Mouse (Mus musculus) cerebellum, adult 9-11 months (tissue): ENCODE measurements at regions not wholly inside any gene's neighbourhood (a gene's known extent, or its start where the extent isn't known, plus 50 kb on each side); places are given as distances from the start of the nearest gene placed in this dataset.
"Not testable (repeated sequence)": the region's sequence is repeated elsewhere in the genome, so short reads cannot be mapped to it uniquely, and the experiment has no call there.

Experiments
- DNase-seq: peaks from one replicate; pipeline ENCODE4 v3.0.0; 2022

DNA sequence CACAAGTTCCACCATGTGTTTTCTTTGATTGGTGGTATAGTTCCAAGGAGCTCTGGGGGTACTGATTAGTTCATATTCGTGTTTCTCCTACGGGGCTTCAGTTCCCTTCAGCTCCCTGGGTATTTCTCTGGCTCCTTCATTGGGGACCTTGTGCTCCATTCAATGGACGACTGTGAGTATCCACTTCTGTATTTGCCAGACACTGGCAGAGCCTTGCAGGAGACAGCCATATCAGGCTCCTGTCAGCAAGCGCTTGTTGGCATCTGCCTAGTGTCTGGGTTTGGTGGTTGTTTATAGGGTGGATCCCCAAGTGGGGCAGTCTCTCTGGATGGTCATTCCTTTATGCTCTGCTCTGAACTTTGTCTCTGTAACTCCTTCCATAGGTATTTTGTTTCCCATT lies 1905.5 kb upstream of the Sel1l start:
- not testable (repeated sequence) for DNase-seq

DNA sequence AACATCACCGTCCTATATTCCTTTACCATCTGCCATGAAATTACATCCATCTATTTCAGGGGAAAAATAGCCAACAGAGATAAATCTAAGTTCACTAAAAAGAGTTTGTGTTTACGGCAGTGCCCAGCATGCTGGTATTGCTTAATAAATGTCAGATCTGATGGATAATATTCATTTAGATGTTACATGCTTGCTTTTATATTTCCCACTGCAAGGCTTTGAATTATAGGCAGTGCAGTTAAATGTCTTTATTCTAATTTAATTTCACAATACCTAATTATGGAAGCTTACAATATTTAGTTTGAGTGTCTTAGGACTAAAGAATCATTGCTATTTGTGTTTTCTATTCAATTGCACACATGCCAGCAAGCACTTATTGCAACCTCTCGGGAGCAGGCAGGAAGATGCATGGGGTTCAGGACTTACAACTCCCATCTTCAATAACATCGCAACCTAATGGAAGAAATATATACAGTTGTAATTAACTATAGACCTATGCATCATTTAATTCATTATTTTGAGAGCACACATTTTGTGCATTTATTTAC lies 1899.4 kb upstream of the Sel1l start:
- no peak for DNase-seq

- no peak for DNase-seq
Observed at GRCm38 (mm10) chr12:93718704-93719497, 1869.9 kb upstream of the Sel1l start.

- DNase-seq, result peak; percentile 9
Observed at GRCm38 (mm10) chr12:93705956-93706355, 1857.0 kb upstream of the Sel1l start.

- no peak for DNase-seq
Observed at GRCm38 (mm10) chr12:93687196-93687595, 1838.2 kb upstream of the Sel1l start.

- no peak for DNase-seq
Observed at GRCm38 (mm10) chr12:93684385-93684784, 1835.4 kb upstream of the Sel1l start.

GRCm38 (mm10) chr12:93677478-93677877 lies 1828.5 kb upstream of the Sel1l start:
- no peak for DNase-seq

DNA sequence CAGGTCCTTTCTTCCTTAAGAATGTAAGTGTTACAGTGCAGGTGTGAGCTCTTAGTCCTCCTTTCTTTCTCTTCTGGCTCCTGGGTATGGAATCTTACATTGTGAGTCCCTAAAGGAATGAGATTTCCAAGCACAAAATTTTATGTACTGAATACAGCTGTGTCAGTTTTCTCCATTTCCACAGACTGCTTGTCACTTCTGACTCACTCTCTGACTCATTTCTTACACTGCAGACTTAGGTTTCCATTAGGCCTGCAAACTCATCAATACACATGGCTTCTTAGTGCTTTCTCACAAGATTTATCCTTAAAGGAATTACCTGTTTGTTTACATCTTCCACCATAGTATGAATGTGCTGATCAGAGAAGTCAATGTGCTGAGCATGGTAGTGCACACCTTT lies 1826.1 kb upstream of the Sel1l start:
- DNase-seq, result no peak

DNA sequence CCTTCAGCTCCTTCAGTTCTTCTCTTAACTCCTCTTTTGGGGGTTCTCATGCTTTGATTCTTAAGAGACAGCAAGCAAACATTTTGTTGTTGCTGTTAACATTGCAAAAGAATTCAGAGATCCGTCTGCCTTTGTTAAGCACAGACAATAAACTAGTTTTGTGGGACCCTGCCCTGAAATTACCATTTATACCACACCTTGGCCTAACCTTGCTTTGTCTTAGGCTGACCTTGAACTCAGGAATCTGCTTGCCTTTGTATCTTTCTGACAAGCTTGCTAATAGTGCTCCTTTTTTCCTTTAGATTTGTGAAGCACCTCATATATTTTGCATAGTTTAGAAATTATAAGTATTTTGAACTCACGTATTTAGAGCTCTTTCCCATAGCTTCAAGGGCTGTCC lies 1820.3 kb upstream of the Sel1l start:
- no peak for DNase-seq

GRCm38 (mm10) chr12:93666799-93667198 lies 1817.8 kb upstream of the Sel1l start:
- DNase-seq, result no peak
